8 mouse cellular contexts compared by ENCODE assay signal in the genomic region with DNA sequence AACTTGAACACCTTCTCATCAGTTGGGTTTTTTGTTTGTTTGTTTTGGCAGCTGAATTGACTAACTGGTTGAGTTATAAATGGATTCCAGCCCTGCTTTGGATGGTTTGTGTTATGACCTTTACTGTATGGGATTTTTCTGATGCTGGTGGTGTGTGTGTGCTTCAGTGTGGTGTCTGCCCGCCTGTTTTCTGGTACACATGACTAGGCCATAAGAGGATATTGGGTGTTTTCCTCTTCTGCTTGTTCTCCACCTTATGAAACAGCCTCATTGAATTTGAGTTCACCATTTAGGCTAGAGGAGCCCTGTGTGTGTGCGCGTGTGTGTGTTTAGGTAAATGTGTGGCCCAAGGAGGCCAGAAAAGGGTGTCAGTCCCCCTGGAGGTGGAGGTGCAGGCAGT. TPM values are rescaled to one million over a fixed set of nuclear protein-coding genes. Genes with fewer than 3 reads are reported as not detected.
A peak's percentile ranks its signal among the peaks of the same experiment; 100 is the strongest.
DNase-seq lines count a peak whose midpoint lies in the region; ATAC-seq and TF ChIP-seq lines count a peak whose summit lies in the region.

No protein-coding gene starts in this region.

- intact Hi-C loops in gastrocnemius, adult 2 months (cut with DNase I) = no loop called here

- peak overlapping the region; percentile 98 for H3K9ac ChIP-seq in liver, embryonic 11.5 days (ENCODE audit: low read depth, low read length)

- peaks cover 33% of the 10 kb centered on the region for H3K4me1 ChIP-seq in forebrain, embryonic 10.5 days
- peaks cover 9% of the 10 kb centered on the region for H3K4me1 ChIP-seq in liver, embryonic 11.5 days (replicated peaks; ENCODE audit: control insufficient read depth, insufficient read depth, low read length)

- no peak for TF ChIP-seq CTCF in gastrocnemius, adult 2 months (IDR thresholded peaks at IDR 0.05)

- H3K9me3 ChIP-seq in forebrain, embryonic 10.5 days = no peaks in the 10 kb centered on the region
- H3K9me3 ChIP-seq in liver, embryonic 11.5 days (ENCODE audit: control insufficient read depth, low read length) = no peaks in the 10 kb centered on the region

- H3K36me3 ChIP-seq in forebrain, embryonic 10.5 days (replicated peaks) = peaks cover 11% of the 10 kb centered on the region
- H3K36me3 ChIP-seq in liver, embryonic 11.5 days (ENCODE audit: control insufficient read depth, insufficient read depth, low read length) = peaks cover 2% of the 10 kb centered on the region; the same call in 1 of the 2 replicates

- H3K27ac ChIP-seq in gastrocnemius, adult 2 months = peak overlapping the region; percentile 94
- peak overlapping the region; percentile 99 for H3K27ac ChIP-seq in forebrain, embryonic 10.5 days
- no peak overlapping the region for H3K27ac ChIP-seq in liver, embryonic 11.5 days (ENCODE audit: low read depth, low read length)

- no peaks in the 10 kb centered on the region for H3K27me3 ChIP-seq in forebrain, embryonic 10.5 days (ENCODE audit: poor library complexity, severe bottlenecking)
- H3K27me3 ChIP-seq in liver, embryonic 11.5 days (replicated peaks; ENCODE audit: control insufficient read depth, insufficient read depth, low read length) = no peaks in the 10 kb centered on the region

- 65% methylated on average over 3 of the region's 3 CpGs for WGBS in forebrain, embryonic 10.5 days
- 62% methylated on average over 3 of the region's 3 CpGs for WGBS in liver, embryonic 11.5 days

- no peak for DNase-seq in gastrocnemius, adult 2 months
- no peak for DNase-seq in gastrocnemius, postnatal 10 days
- DNase-seq in A20 (ENCODE audit: low read depth, low spot score) = peak; percentile 59
- DNase-seq in forebrain, embryonic 10.5 days (ENCODE audit: extremely low spot score, low spot score) = no peak
- no peak for DNase-seq in liver, embryonic 11.5 days (ENCODE audit: low spot score)
- DNase-seq in frontal cortex, postnatal 36 days (ENCODE audit: low spot score in 2 of 2) = no peak
- no peak for DNase-seq in cerebellum, adult 18-20 months
- DNase-seq in left cerebral cortex, adult 11 months (ENCODE audit: low spot score) = no peak

- ATAC-seq in liver, embryonic 11.5 days (replicated peaks; ENCODE audit: low FRiP score) = no peak

- H3K4me2 ChIP-seq in liver, embryonic 11.5 days = peak overlapping the region; percentile 85

- H3K4me3 ChIP-seq in gastrocnemius, adult 2 months = peak overlapping the region; percentile 90
- peak overlapping the region; percentile 77 for H3K4me3 ChIP-seq in forebrain, embryonic 10.5 days
- H3K4me3 ChIP-seq in liver, embryonic 11.5 days (ENCODE audit: low read depth, low read length) = peak overlapping the region; percentile 95

RNA-seq across cellular contexts. Expression of a gene that starts 1.1 kb away (rescaled TPM):
- 10 to 100 TPM; 10.7 to 11.9 TPM for total RNA-seq in gastrocnemius, adult 2 months (2021)
- 10 to 100 TPM; 26.8 to 27.3 TPM for total RNA-seq in gastrocnemius, postnatal 10 days (2021)
- 91.5 and 94.5 TPM in 2 replicates for polyA plus RNA-seq in forebrain, embryonic 10.5 days (2016; fragmentation: Nextera tagmentation; extraction: Ambion mirVana)
- 61.9 and 63.8 TPM in 2 replicates for polyA plus RNA-seq in liver, embryonic 11.5 days (2014; fragmentation: Nextera tagmentation; extraction: Ambion mirVana)

RNA-seq across cellular contexts. Expression of a gene that starts 2.1 kb away (rescaled TPM):
- 10 to 100 TPM; 40.4 to 41.1 TPM for total RNA-seq in gastrocnemius, adult 2 months (2021)
- 10 to 100 TPM; 72.7 to 76.4 TPM for total RNA-seq in gastrocnemius, postnatal 10 days (2021)
- polyA plus RNA-seq in forebrain, embryonic 10.5 days (2016; fragmentation: Nextera tagmentation; extraction: Ambion mirVana) = 213 and 218 TPM in 2 replicates
- polyA plus RNA-seq in liver, embryonic 11.5 days (2014; fragmentation: Nextera tagmentation; extraction: Ambion mirVana) = 121 and 125 TPM in 2 replicates

RNA-seq across cellular contexts. Expression of a gene that starts 12.1 kb away (rescaled TPM):
- total RNA-seq in gastrocnemius, adult 2 months (2021) = 10 to 100 TPM; 21.2 to 26.9 TPM
- 10 to 100 TPM; 16.8 to 18.5 TPM for total RNA-seq in gastrocnemius, postnatal 10 days (2021)
- 64.1 and 65.3 TPM in 2 replicates for polyA plus RNA-seq in forebrain, embryonic 10.5 days (2016; fragmentation: Nextera tagmentation; extraction: Ambion mirVana)
- 94.2 and 101 TPM in 2 replicates for polyA plus RNA-seq in liver, embryonic 11.5 days (2014; fragmentation: Nextera tagmentation; extraction: Ambion mirVana)

RNA-seq across cellular contexts. Expression of a gene that starts 12.9 kb away (rescaled TPM):
- total RNA-seq in gastrocnemius, adult 2 months (2021) = under 1 TPM in 1 of 2 experiments, not detected in 1; 0.20 TPM
- total RNA-seq in gastrocnemius, postnatal 10 days (2021) = not detected
- 1.4 and 1.7 TPM in 2 replicates for polyA plus RNA-seq in forebrain, embryonic 10.5 days (2016; fragmentation: Nextera tagmentation; extraction: Ambion mirVana)
- 0.51 and 0.92 TPM in 2 replicates for polyA plus RNA-seq in liver, embryonic 11.5 days (2014; fragmentation: Nextera tagmentation; extraction: Ambion mirVana)

RNA-seq across cellular contexts. Expression of a gene that starts 43.4 kb away (rescaled TPM):
- under 1 TPM in 1 of 2 experiments, not detected in 1; 0.42 TPM for total RNA-seq in gastrocnemius, adult 2 months (2021)
- total RNA-seq in gastrocnemius, postnatal 10 days (2021) = 1 to 10 TPM in 1 of 2 experiments, under 1 TPM in 1; 0.52 to 1.1 TPM
- polyA plus RNA-seq in forebrain, embryonic 10.5 days (2016; fragmentation: Nextera tagmentation; extraction: Ambion mirVana) = 17.8 and 19.6 TPM in 2 replicates
- polyA plus RNA-seq in liver, embryonic 11.5 days (2014; fragmentation: Nextera tagmentation; extraction: Ambion mirVana) = 7.3 and 9.7 TPM in 2 replicates
